Mouse (Mus musculus) embryonic fibroblast, embryonic 13.5 days (primary cell): ENCODE data around the gene Tedc2.

Experiments used
- CTCF ChIP-seq: IDR thresholded peaks from 2 replicates; pipeline ENCODE4 v1.5.1; 2011; ENCODE audit warnings: mild to moderate bottlenecking, control low read depth, low read length, moderate library complexity, borderline replicate concordance; ENCODE audit not compliant: insufficient read depth
- POLR2A ChIP-seq: IDR thresholded peaks from 2 replicates; pipeline ENCODE4 v1.6.1; 2011; ENCODE audit warnings: low read depth, mild to moderate bottlenecking, control low read depth, low read length, moderate library complexity

GRCm38 (mm10) chr17:24267133-24267532, 46.5 kb upstream of the Tedc2 start:
- TF ChIP-seq POLR2A (no peak), CTCF (no peak)
